Mouse (Mus musculus) brain, embryonic 14.5 days (tissue): ENCODE results near the gene Dtx1. TPM values are rescaled to one million over a fixed set of nuclear protein-coding genes. Genes with fewer than 3 reads are reported as not detected.

Source experiments
- DNase-seq: peaks from one replicate; pipeline ENCODE4 v3.0.0-alpha.2; 2011; ENCODE audit warnings: low read depth
- CTCF ChIP-seq: fragments of 200-500 bp; IDR thresholded peaks from 2 replicates; pipeline ENCODE4 v1.5.1; 2012; ENCODE audit warnings: inconsistent platforms, mild to moderate bottlenecking, moderate library complexity, borderline replicate concordance; ENCODE audit not compliant: insufficient read depth, insufficient read length; ENCODE audit errors: extremely low read depth
- POLR2A ChIP-seq: fragments of 200-500 bp; IDR thresholded peaks from 2 replicates; pipeline ENCODE4 v1.6.1; 2012; ENCODE audit warnings: mild to moderate bottlenecking, inconsistent platforms, borderline replicate concordance; ENCODE audit not compliant: poor library complexity, insufficient read depth, insufficient read length, severe bottlenecking; ENCODE audit errors: extremely low read depth
- polyA plus RNA-seq: library from polyadenylated mRNA; depleted of rRNA; stranded (reverse); fragments of >200 nt; gene quantifications from 2 replicates; pipeline ENCODE4 v1.2.3, GENCODE M21; 2012

The Dtx1 gene
- polyA plus RNA-seq, 1 experiment, result 150 TPM

- no peak for DNase-seq
- TF ChIP-seq POLR2A (no peak), CTCF (no peak)
Observed at GRCm38 (mm10) chr5:120702421-120702820, 9.3 kb downstream of the Dtx1 start.

- DNase-seq, result no peak
- TF ChIP-seq POLR2A, result no peak
- TF ChIP-seq CTCF, result no peak
Observed at GRCm38 (mm10) chr5:120700996-120701790, 10.5 kb downstream of the Dtx1 start.

- peak; percentile 56 for DNase-seq
- TF ChIP-seq CTCF, result no peak
- TF ChIP-seq POLR2A, result no peak
Observed at GRCm38 (mm10) chr5:120698801-120699391, 12.8 kb downstream of the Dtx1 start.

- DNase-seq, result no peak
- no peak for TF ChIP-seq POLR2A
- TF ChIP-seq CTCF, result no peak
Observed at GRCm38 (mm10) chr5:120698181-120698580, 13.5 kb downstream of the Dtx1 start.

GRCm38 (mm10) chr5:120696865-120697264 lies 14.9 kb downstream of the Dtx1 start:
- no peak for DNase-seq
- TF ChIP-seq CTCF (no peak), POLR2A (no peak)

- peak; percentile 52 for DNase-seq
- TF ChIP-seq CTCF (no peak), POLR2A (no peak)
Observed at GRCm38 (mm10) chr5:120696057-120696743, 15.5 kb downstream of the Dtx1 start.

- DNase-seq, result no peak
- TF ChIP-seq CTCF (no peak), POLR2A (no peak)
Observed at GRCm38 (mm10) chr5:120694695-120695074, 17.0 kb downstream of the Dtx1 start.

- no peak for TF ChIP-seq POLR2A
- TF ChIP-seq CTCF, result no peak
- no peak for DNase-seq
Observed at GRCm38 (mm10) chr5:120693931-120694694, 17.6 kb downstream of the Dtx1 start.

GRCm38 (mm10) chr5:120692034-120692433 lies 19.7 kb downstream of the Dtx1 start:
- no peak for TF ChIP-seq CTCF
- no peak for TF ChIP-seq POLR2A

GRCm38 (mm10) chr5:120690417-120690816 lies 21.3 kb downstream of the Dtx1 start:
- TF ChIP-seq POLR2A (no peak), CTCF (no peak)
- DNase-seq, result no peak

More at GRCm38 (mm10) chr5:120692034-120692433, 19.7 kb downstream of the Dtx1 start:
- no peak for DNase-seq

GRCm38 (mm10) chr5:120688434-120688833 lies 23.3 kb downstream of the Dtx1 start:
- TF ChIP-seq POLR2A, result no peak
- TF ChIP-seq CTCF, result no peak
- DNase-seq, result no peak

GRCm38 (mm10) chr5:120687897-120688296 lies 23.8 kb downstream of the Dtx1 start:
- no peak for DNase-seq
- TF ChIP-seq CTCF, result no peak
- TF ChIP-seq POLR2A, result no peak
